24 mouse cellular contexts compared by ENCODE assay signal in genomic region chr5:110567547-110567946, GRCm38 (mm10). TPM values are rescaled to one million over a fixed set of nuclear protein-coding genes. Genes with fewer than 3 reads are reported as not detected.
DNase-seq lines count a peak whose midpoint lies in the region; ATAC-seq lines count a peak whose summit lies in the region.
"Had no signal": no experiment of that assay in that cellular context is flagged by ENCODE, and none has a peak within 500 bp of the region (broad histone marks: within the 10 kb centered on the region; RNA-seq: fewer than 3 reads in every experiment).

No protein-coding gene starts in this region.

- no peaks in the 10 kb centered on the region for H3K36me3 ChIP-seq in liver, embryonic 15.5 days (replicated peaks)
- H3K36me3 ChIP-seq in midbrain, embryonic 11.5 days (ENCODE audit: control insufficient read depth, insufficient read depth, low read length) = no peaks in the 10 kb centered on the region
- H3K36me3 ChIP-seq: embryonic facial prominence, embryonic 12.5 days; heart, embryonic 10.5 days; hindbrain, embryonic 12.5 days had no signal

- H3K9ac ChIP-seq in liver, embryonic 15.5 days = no peak overlapping the region
- no peak overlapping the region for H3K9ac ChIP-seq in midbrain, embryonic 11.5 days (ENCODE audit: low read length)
- H3K9ac ChIP-seq: embryonic facial prominence, embryonic 12.5 days; forebrain, embryonic 13.5 days; forebrain, postnatal 0 days; hindbrain, embryonic 12.5 days had no signal

- ATAC-seq in erythroblast, adult 5-6 weeks (replicated peaks; ENCODE audit: low FRiP score, poor library complexity, severe bottlenecking) = peak; percentile 75
- peak; percentile 78 for ATAC-seq in liver, embryonic 15.5 days (ENCODE audit: insufficient read depth)
- no peak for ATAC-seq in midbrain, embryonic 11.5 days (ENCODE audit: low FRiP score)
- ATAC-seq: forebrain, embryonic 13.5 days; forebrain, postnatal 0 days; hindbrain, embryonic 16.5 days had no signal

- no peak overlapping the region for H3K27ac ChIP-seq in liver, embryonic 15.5 days (replicated peaks)
- no peak overlapping the region for H3K27ac ChIP-seq in midbrain, embryonic 11.5 days (ENCODE audit: low read depth, low read length)
- H3K27ac ChIP-seq: embryonic facial prominence, embryonic 12.5 days; forebrain, embryonic 13.5 days; heart, embryonic 10.5 days; hindbrain, embryonic 12.5 days had no signal

- H3K4me2 ChIP-seq in liver, embryonic 15.5 days = no peak overlapping the region
- no peak overlapping the region for H3K4me2 ChIP-seq in midbrain, embryonic 11.5 days
- H3K4me2 ChIP-seq: embryonic facial prominence, embryonic 12.5 days; forebrain, embryonic 13.5 days; hindbrain, embryonic 12.5 days had no signal

- peaks cover 14% of the 10 kb centered on the region for H3K4me1 ChIP-seq in liver, embryonic 15.5 days (replicated peaks)
- peaks cover 15% of the 10 kb centered on the region; the same call in 1 of the 2 replicates for H3K4me1 ChIP-seq in midbrain, embryonic 11.5 days (ENCODE audit: control insufficient read depth, insufficient read depth, low read length)
- H3K4me1 ChIP-seq: forebrain, embryonic 13.5 days had no signal

- WGBS in liver, embryonic 15.5 days (ENCODE audit: insufficient replicate concordance) = 42% methylated on average over 2 of the region's 2 CpGs
- WGBS in midbrain, embryonic 11.5 days = 87% methylated on average over 2 of the region's 2 CpGs

- peak; percentile 19 to 38 for DNase-seq in spleen, postnatal 36 days (ENCODE audit: low spot score in 2 of 2)
- no peak for DNase-seq in spleen, postnatal 4 days (ENCODE audit: low spot score in 2 of 2)
- no peak for DNase-seq in frontal cortex, postnatal 14 days (ENCODE audit: low spot score in 2 of 2)
- no peak for DNase-seq in natural killer cell, adult 2 months (ENCODE audit: low spot score in 2 of 2)
- no peak for DNase-seq in midbrain, embryonic 11.5 days (ENCODE audit: low spot score, missing footprints)
- DNase-seq: adrenal gland, adult 2 months; adrenal gland, postnatal 25 days; cerebellum, adult 11-12 months; cerebellum, adult 9-10 months; cerebellum, postnatal 25 days; forebrain, postnatal 0 days; gastrocnemius, postnatal 36 days; heart, adult 11 months; heart, postnatal 10 days; heart, postnatal 4 days had no signal

- H3K27me3 ChIP-seq in liver, embryonic 15.5 days = no peaks in the 10 kb centered on the region
- H3K27me3 ChIP-seq in midbrain, embryonic 11.5 days (ENCODE audit: control insufficient read depth, insufficient read depth, low read length) = no peaks in the 10 kb centered on the region
- H3K27me3 ChIP-seq: embryonic facial prominence, embryonic 12.5 days; forebrain, embryonic 13.5 days; hindbrain, embryonic 12.5 days had no signal

- H3K4me3 ChIP-seq in liver, embryonic 15.5 days (replicated peaks) = no peak overlapping the region
- H3K4me3 ChIP-seq in midbrain, embryonic 11.5 days (ENCODE audit: low read depth, low read length) = no peak overlapping the region
- H3K4me3 ChIP-seq: embryonic facial prominence, embryonic 12.5 days; forebrain, embryonic 13.5 days; heart, embryonic 10.5 days; hindbrain, embryonic 12.5 days had no signal

- no peaks in the 10 kb centered on the region for H3K9me3 ChIP-seq in liver, embryonic 15.5 days (replicated peaks)
- H3K9me3 ChIP-seq in midbrain, embryonic 11.5 days (ENCODE audit: control insufficient read depth, low read length) = no peaks in the 10 kb centered on the region
- H3K9me3 ChIP-seq: embryonic facial prominence, embryonic 12.5 days; forebrain, embryonic 13.5 days; heart, embryonic 10.5 days; hindbrain, embryonic 12.5 days had no signal

RNA-seq across cellular contexts. Expression of gene Galnt9, which starts 23.4 kb away (rescaled TPM):
- total RNA-seq in erythroblast, adult 5-6 weeks (2015; ENCODE audit: low replicate concordance) = 1.7 and 5.0 TPM in 2 replicates
- 3.6 and 4.0 TPM in 2 replicates for total RNA-seq in erythroblast, adult 5-6 weeks (2017; ENCODE audit: low replicate concordance)
- 0.16 and 0.22 TPM in 2 replicates for polyA plus RNA-seq in liver, embryonic 15.5 days (2015; fragmentation: Nextera tagmentation; extraction: Ambion mirVana)
- polyA plus RNA-seq in midbrain, embryonic 11.5 days (2014; fragmentation: Nextera tagmentation; extraction: Ambion mirVana) = 5.0 and 5.8 TPM in 2 replicates
- total RNA-seq: CH12.LX; gastrocnemius, adult 8-10 months; gastrocnemius, postnatal 36 days; heart, postnatal 10 days; heart, postnatal 4 days had no signal
- polyA plus RNA-seq: heart, embryonic 10.5 days had no signal

Comparison
In these comparisons a context has a peak if more than half of its experiments do, and no peak if none do; other contexts are left out.
1. DNase-seq: peak in spleen, postnatal 36 days (2 of 2); none in spleen, postnatal 4 days (0 of 2), frontal cortex, postnatal 14 days (0 of 2), natural killer cell, adult 2 months (0 of 2) and midbrain, embryonic 11.5 days (single experiment).